Mouse (Mus musculus): ENCODE measurements around the gene Focad. TPM values are rescaled to one million over a fixed set of nuclear protein-coding genes. Genes with fewer than 3 reads are reported as not detected.

Focad gene
- total RNA-seq, 2 experiments from 2014 or later = 13.6 to 17.4 TPM

DNA sequence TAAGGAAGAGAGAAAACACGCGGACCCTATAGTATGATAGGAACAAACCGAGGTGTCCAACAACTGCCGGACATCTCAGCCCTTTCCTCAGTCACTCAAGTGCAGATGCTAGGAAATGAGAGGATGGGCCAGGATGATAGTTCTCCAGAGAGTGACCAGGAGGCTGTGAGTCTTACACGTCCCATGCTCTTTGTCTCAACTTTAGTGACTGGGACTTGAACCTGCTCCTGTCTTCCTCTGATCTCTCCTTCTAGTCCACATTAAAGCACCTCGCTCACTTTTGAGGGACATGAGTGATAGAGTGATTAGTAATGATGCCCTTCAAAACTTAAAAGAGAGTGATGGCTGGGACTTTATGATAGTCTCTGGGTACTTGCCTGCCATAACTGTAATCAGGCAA is 114.2 kb downstream of the Focad start:
- no peak for DNase-seq
- intact Hi-C loops (cut with DNase I) = no loop called here

DNA sequence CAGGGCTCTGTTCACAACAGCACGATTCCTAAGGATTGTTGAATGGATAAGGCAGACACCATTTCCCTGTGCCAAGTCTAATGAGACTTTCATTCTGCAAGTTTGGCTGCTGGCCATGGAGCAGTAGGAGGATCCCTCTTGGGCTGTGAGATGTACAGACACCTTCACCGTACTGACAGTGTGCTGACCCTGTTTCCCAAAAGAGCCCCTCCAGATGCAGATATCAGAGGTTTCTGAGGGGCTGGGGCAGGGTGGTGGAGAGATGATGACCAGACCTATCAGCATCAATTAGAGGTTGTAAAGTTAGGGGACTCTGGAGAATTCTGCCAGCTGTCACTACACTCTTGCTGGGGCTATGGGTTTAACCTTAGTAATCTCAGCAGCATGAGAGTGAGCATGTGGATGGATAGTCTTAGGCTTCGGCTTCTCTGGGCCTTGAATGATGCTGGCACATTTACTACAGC is 115.0 kb downstream of the Focad start:
- intact Hi-C loops (cut with DNase I) = no loop called here
- DNase-seq = no peak

DNA sequence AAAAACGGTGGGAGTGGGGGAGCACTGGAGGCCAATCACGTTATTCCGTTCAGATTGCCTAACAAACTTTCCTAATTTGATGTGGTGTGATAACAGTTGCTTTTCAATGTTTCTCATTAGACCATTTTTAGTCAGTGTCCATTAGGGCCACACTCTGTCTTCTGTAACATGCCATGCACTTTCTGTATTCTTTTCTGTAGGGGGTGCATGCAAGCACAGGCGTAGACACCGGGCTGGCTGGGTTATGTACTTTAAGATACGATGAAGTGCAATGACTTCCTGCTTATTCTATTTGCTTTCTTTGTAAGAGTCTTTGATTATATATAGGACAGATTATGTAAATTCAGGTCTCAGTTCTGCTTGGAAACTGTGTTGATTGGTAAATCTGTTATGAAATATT is 116.2 kb downstream of the Focad start:
- no peak for DNase-seq
- intact Hi-C loops (cut with DNase I) = no loop called here

GRCm38 (mm10) chr4:88211200-88211885 is 116.9 kb downstream of the Focad start:
- DNase-seq = no peak
- intact Hi-C loops (cut with DNase I) = no loop called here

DNA sequence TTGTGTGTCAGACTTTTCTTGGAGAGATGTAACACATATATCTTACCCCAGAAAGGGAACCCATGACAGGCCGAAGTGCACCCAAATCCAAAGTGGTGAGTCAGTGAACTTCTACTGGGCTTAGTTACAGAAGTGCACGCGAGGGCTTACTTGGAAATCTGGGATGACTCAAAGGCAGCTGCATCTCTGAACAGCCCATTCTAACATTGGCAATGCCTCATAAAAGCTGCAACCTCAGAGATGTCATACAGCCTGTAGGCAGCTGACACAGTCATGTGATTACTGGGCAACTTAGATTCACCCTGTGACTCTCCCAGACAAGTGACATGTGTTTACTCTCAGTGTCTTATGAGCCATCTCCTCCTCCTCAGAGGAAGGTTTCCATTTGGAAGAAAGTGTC is 119.5 kb downstream of the Focad start:
- DNase-seq = no peak
- intact Hi-C loops (cut with DNase I) = no loop called here

DNA sequence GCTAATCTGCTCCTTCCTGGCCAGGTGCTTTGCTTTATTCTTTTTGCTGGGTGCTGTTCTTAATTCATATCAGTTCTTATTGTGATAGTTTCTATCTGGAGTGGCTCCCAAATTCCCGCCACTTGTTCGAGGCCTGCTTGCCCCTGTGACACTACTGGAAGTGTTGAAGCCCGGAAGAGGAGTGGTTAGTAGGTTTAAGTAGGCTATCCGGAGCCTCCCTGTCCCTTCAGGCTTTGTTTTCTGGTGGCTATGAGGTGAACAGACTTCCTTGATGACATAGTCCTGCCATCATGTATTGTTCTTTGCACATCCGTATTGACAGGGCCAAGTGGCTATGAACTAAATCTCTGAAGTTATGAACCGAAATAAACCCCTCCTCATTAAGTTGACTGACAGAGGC is 123.9 kb downstream of the Focad start:
- intact Hi-C loops (cut with DNase I) = no loop called here
- DNase-seq = no peak

GRCm38 (mm10) chr4:88218797-88219196 is 124.4 kb downstream of the Focad start:
- no peak for DNase-seq
- intact Hi-C loops (cut with DNase I) = no loop called here

DNA sequence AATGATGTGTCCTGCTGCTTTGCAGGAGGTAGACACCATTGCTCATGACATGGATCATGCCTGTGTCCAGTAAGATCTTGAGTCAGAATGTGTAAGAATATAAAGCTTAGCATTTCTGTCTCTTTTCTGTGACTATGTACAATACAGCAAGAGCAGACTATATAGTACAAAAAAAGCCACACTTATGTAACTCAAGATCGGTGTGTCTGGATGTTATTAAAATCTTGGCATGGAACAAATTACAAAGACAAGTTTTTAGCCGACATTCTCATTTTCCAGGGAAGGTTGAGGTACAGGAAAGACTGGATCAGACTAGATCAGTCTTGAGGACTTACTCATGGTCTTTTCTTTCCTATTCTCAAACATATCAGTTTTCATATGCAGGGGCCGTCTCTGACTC is 136.9 kb downstream of the Focad start:
- no peak for DNase-seq
- intact Hi-C loops (cut with DNase I) = no loop called here

DNA sequence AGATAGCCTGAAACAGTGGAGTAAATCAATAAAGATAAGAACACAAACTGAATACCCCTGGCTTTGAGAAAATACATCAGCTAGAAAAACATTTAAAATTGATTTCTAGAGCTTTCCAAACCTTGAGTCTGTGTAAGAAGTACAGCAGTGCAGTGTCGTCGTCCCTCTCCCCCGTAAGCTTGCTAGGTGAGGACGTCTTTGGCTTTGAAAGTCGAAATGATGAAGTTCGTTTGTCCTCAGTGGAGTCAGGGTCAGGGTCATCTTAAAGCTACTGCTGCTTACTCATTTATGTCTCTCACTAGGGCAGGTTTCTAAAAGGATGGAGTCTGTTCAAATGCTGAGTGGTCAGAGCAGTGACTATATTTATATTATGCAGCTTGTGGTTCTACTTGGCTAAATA is 141.5 kb downstream of the Focad start:
- no peak for DNase-seq
- intact Hi-C loops (cut with DNase I) = no loop called here

- DNase-seq = no peak
- intact Hi-C loops (cut with DNase I) = no loop called here
These were observed 142.7 kb downstream of the Focad start for GRCm38 (mm10) chr4:88236926-88237756.

DNA sequence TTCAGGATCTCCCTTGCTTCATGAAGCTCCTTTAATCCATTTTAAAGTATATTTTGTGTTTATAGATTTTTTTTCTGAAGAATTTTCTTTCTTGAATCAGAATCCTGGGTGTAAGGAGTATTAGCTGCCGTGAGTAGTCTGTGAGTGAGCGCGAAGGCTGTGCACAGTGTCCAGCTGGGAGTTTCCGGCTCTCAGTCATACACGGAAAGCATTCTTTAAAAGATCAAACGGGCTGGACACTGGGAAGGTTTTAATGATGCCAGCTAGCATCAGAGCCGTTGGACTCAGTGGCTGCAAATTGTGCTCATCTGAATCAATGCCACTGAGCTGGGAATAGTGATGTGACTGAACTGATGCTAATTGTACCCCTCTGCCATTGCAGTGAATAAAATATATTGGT is 143.9 kb downstream of the Focad start:
- no peak for DNase-seq
- intact Hi-C loops (cut with DNase I) = no loop called here

DNA sequence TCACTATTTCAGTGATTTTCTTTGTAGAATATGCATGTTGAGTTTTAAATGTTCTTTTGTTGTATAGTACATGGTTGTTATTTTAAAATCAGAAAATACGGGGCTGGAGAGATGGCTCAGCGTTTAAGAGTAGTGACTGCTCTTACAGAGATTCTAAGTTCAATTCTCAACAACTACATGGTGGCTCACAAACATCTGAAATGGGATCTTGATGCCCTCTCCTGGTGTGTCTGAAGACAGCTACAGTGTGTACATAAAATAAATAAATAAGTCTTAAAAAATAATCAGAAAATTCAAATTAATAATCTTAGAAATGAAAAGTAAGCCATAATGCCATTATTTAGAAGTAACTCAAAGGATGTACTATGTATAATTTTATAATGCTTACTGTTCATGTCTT is 149.4 kb downstream of the Focad start:
- no peak for DNase-seq
- intact Hi-C loops (cut with DNase I) = no loop called here

DNA sequence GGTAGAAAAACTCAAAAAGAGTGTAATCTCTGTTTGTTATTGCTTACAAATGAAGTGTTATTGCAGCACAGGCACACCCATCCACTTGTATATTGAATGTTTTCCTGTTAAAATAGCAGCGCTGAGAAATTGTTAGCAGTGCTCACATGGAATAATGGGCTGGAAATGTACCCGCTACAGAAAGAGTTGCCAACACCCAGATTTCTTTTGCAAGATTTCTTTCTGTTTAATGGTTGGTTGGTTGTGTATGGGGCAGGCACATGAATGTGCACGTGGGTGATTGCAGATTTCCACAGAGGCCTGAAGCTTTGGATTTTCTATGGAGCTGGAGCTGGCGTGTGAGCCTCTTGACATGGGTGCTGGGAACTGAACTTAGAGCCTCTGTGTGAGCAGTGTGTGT is 151.1 kb downstream of the Focad start:
- intact Hi-C loops (cut with DNase I) = no loop called here
- DNase-seq = no peak

DNA sequence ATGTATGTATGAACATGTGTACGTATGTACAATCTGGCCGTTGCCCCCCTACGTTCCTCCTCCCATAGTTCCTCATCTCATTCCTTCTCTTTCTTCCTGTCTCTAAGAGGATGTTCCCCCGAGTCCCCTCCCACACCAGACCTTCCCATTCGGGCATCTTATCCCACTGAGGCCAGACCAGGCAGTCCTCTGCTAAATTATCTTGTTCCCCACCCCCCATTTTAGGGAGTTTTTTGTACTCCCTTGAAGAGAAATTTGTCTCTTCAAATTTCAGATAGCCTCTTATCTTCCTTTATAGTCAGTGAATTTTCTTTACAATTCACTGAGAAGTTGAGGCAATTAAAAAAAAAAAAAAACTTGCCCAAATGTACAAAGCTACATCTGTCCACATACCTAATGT is 166.9 kb downstream of the Focad start:
- intact Hi-C loops (cut with DNase I) = no loop called here
- no peak for DNase-seq

DNA sequence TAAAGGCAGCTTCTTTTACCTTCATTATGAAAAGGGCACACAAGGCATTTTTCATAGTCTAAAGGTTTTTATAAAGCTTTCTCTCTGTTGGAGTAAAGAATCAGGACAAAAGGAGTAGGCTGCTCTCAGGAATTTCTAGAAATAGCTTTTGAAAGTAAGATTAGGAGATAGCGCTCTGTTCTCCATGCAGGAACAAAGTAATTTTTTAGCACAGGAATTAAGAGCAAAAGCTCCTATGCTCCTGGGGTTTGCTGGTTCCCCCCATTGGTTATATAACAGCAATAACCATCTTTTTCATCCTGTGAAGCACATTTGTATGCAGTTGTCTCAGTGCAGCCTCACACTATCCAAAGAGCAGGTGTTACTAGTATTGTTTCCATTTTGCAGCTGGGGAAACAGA is 170.1 kb downstream of the Focad start:
- no peak for DNase-seq
- intact Hi-C loops (cut with DNase I) = no loop called here

GRCm38 (mm10) chr4:88270408-88271067 is 176.1 kb downstream of the Focad start:
- intact Hi-C loops (cut with DNase I) = no loop called here

DNA sequence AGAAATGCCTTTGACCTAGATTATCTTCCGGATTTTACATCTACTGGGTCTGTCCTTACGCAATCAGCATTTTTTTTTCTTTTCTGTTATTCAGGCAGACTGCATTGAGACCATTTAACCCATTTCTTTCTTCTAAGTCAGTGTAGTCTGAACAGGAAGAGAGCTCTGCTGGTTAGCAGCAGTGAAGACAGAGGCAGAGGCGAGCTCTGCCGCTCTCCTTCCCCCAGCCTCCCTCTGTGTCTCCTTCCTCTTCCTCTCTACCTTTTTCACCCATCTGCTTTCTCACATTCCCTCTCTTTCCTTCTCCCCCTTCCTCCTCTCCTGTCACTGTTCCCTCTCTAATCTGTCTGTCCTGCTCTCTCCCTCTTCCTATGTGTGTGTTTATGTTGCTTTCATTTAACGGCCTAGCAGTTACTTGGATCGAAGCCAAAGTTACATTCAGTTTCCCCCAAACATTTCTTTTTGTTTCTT is 181.2 kb downstream of the Focad start:
- intact Hi-C loops (cut with DNase I) = no loop called here
- peak in 1 of 2 experiments; percentile 5 for DNase-seq

More at GRCm38 (mm10) chr4:88270408-88271067, 176.1 kb downstream of the Focad start:
- DNase-seq = no peak

GRCm38 (mm10) chr4:88276058-88276734 is 181.8 kb downstream of the Focad start:
- intact Hi-C loops (cut with DNase I) = no loop called here
- DNase-seq = no peak

DNA sequence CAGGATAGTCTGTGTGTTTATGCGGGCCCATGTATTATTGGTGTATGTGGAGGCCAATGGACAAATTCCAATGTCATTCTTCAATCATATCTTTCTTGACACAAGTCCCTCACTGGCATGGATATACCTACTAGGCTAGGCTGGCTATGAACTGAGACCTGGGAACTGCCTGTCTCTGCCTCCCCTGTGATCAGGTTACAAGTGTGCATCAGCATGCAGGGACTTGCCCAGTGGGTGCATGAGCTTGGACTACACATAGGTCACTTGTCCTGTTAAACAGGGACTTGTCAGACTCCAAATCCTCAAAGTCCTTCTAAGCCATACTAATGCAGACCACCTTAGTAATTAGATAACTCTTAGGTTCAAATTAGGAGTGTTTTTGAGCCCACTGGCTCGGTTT is 184.1 kb downstream of the Focad start:
- intact Hi-C loops (cut with DNase I) = no loop called here
- DNase-seq = no peak

- intact Hi-C loops (cut with DNase I) = no loop called here
- DNase-seq = no peak
These were observed 186.1 kb downstream of the Focad start for GRCm38 (mm10) chr4:88280536-88280935.

DNA sequence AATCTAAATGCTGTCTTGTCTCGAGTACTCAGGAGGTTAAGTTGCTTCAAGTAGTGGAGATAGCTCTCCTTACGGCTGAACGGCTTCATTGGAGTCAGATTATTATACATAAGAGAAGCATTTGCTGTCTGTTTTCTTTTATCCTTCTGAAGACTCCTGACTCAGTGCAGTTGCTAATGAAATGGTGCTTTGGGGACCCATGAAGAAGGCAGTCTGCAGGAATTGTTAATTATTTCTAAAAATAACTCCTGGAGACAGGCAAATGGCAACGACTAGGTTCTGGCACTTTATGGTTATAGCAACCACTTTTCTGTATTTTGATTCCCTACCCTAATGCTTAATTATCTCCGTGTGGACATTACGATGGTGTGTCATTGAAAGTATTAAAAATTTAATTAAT is 201.1 kb downstream of the Focad start:
- intact Hi-C loops (cut with DNase I) = no loop called here
- no peak for DNase-seq

All from heart, postnatal 36 days (tissue).